Mouse (Mus musculus): Measurements from ENCODE around the gene Glyctk.

The Glyctk gene

DNA sequence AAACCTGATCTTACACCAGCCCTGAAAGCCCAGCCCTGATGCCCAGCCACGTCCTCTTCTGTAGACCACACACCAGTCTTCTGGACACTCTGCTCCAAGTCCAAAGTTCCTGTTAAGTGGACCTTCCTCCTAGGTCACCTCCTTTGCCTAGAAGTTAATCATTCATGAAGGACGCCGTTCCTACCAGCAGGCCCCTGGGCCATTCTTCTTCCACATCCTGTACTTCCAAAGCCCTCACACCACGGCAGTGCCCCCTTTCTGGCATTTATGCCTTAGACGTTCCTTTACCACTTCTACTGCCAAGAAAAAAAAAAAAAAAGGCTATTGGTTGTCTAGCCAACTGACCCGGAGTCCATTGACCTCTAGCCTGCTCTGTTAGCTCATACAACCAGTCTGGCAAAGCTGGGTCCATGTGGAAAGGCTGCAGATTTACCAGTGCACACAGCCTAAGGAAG lies at the start of gene Glyctk:
Gene Glyctk (minus strand): TSS at position 102 of the 455 bp plus-strand sequence.
- no peak for DNase-seq (ENCODE audit: low spot score in 2 of 2)

DNA sequence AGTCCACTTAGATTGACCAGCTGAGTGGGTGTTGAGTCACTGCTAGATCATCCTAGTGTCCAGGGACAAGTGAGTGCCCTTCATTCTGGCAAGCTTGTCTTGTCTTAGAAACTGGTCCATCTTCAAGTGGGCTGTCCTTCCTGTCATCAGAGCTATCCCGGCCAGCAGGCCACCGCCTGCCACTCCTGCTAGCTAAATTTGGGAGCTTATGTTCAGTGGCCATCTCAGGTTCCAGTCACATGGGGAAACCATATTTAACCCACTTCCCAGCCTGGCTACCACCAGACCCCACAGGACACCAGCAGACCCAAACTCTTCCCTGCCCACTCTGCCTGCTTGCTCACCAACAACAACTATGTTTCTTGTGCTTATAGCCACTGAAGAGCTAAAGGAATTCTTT lies 48.6 kb upstream of the Glyctk start:
- DNase-seq (ENCODE audit: low spot score in 2 of 2), result no peak

DNA sequence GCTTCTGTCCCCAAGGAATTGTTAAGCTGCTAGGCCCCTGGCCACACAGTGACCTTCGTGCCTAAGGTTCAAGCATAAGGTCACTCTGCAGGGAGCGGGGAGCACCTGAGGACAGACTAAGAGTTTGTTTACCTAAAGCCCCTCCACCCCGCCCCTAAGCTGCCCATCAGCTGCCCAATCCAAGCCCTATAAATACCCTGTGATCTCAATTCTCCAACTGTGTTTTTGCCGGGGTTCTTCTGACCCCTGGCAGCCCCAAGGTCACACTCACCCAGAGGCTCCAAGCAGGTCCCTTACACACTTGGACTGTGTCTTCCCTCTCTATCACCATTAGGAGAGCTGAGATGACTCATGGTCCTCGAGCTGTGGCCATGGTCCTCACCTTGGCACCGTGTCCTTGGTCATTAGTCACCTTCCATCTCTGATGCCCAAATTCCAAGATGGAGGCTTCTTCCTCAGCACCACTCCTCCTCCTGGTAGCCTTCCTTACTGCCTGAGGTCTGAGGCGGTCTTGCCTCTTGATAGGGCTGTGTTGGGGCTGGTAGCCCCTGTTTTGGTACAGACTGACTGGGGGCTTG lies 47.9 kb upstream of the Glyctk start:
- DNase-seq (ENCODE audit: low spot score in 2 of 2), result no peak

DNA sequence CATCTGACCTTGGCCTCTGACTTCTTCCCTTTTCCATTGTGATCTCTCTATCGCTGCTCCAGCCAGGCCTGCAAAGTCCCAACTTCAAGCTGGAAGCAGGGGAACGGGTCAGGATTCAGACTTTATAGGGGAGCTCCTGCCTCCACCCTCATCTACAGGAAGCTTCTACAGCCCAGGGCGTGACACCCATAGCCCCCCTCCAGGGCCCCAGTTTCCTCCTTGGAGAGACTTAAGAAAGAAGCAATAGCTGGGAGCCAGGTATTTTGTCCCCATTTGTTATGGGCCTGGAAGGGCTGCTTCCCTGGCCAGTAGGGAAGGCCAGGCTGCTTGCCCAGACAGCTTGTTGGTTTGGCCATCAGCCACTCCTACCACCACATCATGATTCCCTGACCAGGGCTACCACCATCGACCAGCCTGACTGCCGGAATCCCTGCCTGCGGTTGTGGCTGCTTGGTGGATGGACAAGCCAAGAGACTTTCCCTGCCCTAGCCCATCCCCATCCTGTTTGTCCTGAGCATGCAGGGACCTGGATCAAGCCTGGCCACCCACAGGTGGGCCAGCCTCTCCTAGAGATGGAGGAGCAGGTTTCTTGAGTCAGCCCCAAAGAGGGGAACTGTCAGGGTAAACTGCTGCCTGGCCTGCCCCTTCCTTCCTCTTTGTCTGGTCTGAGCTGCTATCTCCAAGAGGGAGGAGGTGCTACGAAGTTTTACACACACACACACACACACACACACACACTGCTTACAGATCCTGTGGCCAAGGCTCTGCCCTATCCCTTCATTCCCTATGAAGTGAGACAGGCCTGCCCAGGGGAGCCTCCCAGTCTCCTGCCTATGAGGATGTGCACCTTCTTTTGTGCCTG lies 46.3 kb upstream of the Glyctk start:
- no peak for DNase-seq (ENCODE audit: low spot score in 2 of 2)

GRCm38 (mm10) chr9:106202819-106203636 lies 45.1 kb upstream of the Glyctk start, which contains the start of gene Twf2:
Twf2 (plus strand) TSS chr9:106203108.
- peak; percentile 80 to 83 for DNase-seq (ENCODE audit: low spot score in 2 of 2)

- DNase-seq (ENCODE audit: low spot score in 2 of 2), result no peak
These were observed 44.0 kb upstream of the Glyctk start for GRCm38 (mm10) chr9:106201895-106202294.

DNA sequence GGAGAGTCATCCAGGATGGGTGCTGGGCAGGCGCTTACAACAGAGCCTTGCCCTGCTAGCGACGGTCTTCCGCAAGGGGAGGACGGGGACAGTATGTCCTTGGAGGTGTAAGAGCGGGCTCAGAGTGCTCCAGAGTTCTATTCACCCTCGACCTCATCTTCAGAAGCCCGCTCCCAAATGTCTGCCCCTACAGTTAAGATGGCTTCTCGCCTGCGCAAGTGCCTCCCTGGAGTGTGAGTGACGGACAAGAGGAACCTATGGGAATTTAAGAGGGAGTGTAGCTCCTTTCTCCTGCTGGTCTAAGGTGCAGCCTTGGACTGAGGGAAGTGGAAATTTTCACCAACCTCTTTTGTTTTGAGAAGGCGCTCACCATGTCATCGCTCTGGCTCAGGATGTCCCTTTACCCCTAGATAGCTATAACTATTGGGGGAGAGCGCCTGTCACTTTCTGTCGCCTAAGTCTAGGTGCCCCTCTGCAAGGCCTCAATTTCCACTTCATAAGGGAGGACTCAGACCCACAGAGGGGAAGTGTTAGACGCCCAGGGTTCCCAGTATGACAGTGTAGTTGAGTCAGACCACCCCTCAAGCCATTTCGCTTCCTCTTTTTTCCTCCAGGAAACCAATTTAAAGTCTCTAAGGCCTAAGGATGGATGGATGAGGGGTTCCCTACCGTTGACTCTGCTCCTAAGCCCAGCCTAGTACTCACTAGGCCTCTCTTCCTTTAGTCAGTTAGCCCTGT lies 41.8 kb upstream of the Glyctk start, which contains the start of gene Ppm1m:
Gene Ppm1m (minus strand): TSS at position 212 of the 738 bp plus-strand sequence.
- DNase-seq (ENCODE audit: low spot score in 2 of 2), result no peak

GRCm38 (mm10) chr9:106198962-106199458 lies 41.1 kb upstream of the Glyctk start:
- DNase-seq (ENCODE audit: low spot score in 2 of 2), result no peak

DNA sequence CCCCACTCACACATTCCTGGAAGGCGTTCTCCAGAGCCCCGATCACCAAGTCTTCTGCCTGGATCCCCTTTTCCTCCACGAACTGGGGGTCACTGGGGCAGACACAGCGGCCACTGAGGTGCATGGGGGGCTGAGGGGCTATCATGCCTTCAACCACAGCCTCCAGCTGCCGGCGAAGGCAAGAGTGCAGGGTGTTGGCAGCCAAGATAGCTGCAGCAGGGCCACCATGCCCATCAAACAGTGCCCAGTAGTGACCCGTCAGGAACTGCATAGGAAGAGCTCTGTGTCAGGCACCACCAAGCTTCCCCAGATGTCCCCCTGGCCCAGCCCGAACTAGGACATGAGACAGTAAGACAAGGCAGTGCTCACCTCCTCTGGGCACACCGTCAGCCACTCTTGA lies 39.8 kb upstream of the Glyctk start:
- DNase-seq (ENCODE audit: low spot score in 2 of 2), result no peak

GRCm38 (mm10) chr9:106197081-106197713 lies 39.3 kb upstream of the Glyctk start:
- no peak for DNase-seq (ENCODE audit: low spot score in 2 of 2)

DNA sequence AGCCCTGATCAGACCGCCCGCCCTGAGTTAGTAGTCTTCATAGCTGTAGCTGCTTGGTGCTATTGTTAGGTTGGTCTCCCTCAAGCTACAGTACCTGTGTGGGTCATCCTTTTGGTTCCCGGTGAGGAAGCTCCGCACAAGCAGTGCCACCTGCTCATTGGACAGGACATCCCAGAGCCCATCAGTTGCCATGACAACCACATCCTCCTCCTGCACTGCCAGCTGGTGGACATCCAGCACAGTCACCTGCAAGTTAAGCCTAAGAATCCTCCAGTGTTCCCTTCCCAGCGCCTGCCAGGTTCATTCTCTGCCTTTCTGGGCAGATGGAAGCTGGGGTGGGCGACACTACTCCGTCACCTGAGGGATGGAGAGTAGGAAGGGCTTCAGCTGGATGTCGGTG lies 37.8 kb upstream of the Glyctk start:
- DNase-seq (ENCODE audit: low spot score in 2 of 2), result peak in 1 of 2 experiments; percentile 46

- no peak for DNase-seq (ENCODE audit: low spot score in 2 of 2)
These were observed 36.2 kb upstream of the Glyctk start for GRCm38 (mm10) chr9:106193930-106194807.

DNA sequence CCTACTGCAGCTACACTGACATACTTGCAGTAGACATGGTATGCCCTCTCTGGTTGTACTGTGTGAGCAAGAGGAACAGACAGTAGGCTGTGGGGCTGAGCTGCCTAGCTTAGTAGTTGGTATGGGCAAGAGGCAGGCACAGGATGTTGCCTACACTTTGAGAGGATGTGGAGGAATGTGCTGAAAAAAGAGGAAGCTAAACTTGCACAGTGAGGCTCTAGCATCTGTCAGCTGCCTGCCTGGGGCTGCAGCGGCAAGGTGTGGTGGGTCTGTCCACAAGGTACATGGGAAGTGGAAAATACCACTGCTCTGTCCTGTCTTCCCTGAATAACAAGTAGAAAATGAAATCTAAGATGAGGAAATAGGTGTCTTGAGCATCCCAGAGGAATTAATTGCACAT lies 35.1 kb upstream of the Glyctk start:
- no peak for DNase-seq (ENCODE audit: low spot score in 2 of 2)

GRCm38 (mm10) chr9:106192024-106192423 lies 34.1 kb upstream of the Glyctk start:
- no peak for DNase-seq (ENCODE audit: low spot score in 2 of 2)

GRCm38 (mm10) chr9:106191355-106191754 lies 33.4 kb upstream of the Glyctk start:
- no peak for DNase-seq (ENCODE audit: low spot score in 2 of 2)

- DNase-seq (ENCODE audit: low spot score in 2 of 2), result no peak
These were observed 26.1 kb upstream of the Glyctk start for GRCm38 (mm10) chr9:106183996-106184395.

DNA sequence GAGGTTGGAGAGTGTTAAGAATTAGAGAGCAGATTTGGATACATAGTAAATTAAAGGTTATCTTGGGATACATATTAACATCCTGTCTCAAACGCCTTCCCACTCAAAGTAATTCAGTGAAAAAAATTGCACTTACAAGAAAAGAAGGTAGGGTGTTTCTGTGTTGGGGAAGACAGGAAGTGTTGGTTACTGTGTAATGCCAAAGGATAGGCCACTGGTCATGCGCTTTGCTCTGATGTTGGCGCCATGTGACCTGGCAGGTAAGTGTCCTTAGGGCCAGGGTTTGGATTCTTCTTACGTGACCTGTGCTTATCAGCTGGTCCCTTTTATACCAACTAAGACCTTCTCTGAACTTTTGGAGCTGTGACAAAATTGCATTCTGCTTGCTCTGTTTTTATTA lies 24.2 kb upstream of the Glyctk start:
- DNase-seq (ENCODE audit: low spot score in 2 of 2), result no peak

DNA sequence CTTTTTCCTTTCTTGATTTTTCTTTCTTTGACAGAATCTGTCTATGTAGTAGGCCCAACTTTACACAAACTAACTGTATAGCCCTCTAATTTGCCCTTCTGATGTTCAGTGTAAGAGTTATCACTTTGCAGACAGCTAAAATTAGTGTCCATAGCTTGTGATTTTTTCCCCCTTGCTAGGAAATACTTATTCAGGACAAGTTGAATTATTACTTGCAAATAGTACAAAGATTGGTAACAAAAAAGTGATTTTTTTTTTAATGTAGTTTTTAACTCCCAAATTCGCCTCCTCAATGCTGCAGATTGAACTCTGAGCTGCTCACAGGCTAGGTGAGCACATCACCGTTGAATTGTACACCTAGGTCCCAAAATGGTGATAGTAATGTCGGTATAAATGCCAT lies 22.0 kb upstream of the Glyctk start:
- DNase-seq (ENCODE audit: low spot score in 2 of 2), result no peak

DNA sequence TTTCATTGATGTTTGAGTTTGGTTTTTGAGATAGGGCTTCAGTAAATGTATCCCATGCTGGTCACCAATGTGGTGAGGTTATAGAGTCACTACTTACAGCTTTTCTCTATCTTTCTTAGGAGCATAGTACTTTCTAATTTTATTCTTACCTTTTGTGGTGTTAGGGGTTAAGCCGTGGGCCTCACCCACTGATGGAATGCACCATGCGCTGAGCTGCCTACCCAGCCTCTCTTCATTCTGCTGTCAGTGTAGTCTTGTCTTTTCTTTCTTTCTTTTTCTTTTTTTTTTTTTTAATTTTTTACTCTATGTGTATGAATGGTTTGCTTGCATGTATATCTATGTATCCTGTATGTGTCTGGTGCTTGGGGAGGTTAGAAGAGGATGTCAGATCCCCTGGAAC lies 21.5 kb upstream of the Glyctk start:
- DNase-seq (ENCODE audit: low spot score in 2 of 2), result no peak

GRCm38 (mm10) chr9:106177799-106178198 lies 19.9 kb upstream of the Glyctk start:
- no peak for DNase-seq (ENCODE audit: low spot score in 2 of 2)
